Comparison of ENCODE assay signal across 8 mouse cellular contexts in the genomic region with DNA sequence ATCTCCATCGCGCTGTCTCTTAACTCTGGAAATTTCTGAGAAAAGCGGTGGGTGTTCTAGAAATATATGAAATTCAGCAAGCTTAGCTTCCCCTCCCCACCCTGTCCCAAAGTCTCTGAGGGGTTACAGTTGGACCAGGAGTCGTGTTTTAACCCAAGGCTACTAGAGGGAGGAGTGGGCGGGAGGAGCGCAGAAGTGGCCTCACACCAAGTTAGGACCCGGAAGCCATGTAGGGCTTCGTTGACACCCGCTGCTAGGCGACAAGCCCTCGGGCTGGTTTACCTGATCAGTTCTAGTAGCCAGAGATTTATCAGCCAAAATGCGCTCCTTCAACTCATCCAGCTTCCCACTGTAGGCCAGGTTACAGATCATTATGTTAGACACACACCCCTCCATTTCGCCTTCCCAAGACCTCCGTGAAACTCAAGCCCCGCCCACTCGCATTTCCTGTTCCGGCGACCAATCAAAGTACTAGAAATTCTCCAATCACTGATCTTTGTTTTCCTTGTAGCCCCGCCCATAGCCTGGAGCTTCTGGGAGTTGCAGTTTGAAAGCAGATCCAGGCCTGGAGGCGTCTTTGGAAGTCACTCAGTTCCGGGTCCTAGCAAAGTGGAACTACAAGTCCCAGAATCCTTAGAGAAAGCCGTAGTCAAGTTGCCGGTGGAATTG. TPM values are rescaled to one million over a fixed set of nuclear protein-coding genes. Genes with fewer than 3 reads are reported as not detected.
A peak's percentile ranks its signal among the peaks of the same experiment; 100 is the strongest.
DNase-seq lines count a peak whose midpoint lies in the region; ATAC-seq and TF ChIP-seq lines count a peak whose summit lies in the region.

A gene (minus strand): TSS at position 457 of the 669 bp plus-strand sequence.
A gene (plus strand): TSS at position 636 of the 669 bp plus-strand sequence.

- no peaks in the 10 kb centered on the region for H3K9me3 ChIP-seq in embryonic facial prominence, embryonic 14.5 days (ENCODE audit: control insufficient read depth, low read length)
- H3K9me3 ChIP-seq in limb, embryonic 13.5 days, result no peaks in the 10 kb centered on the region
- no peaks in the 10 kb centered on the region for H3K9me3 ChIP-seq in midbrain, embryonic 16.5 days (replicated peaks; ENCODE audit: control insufficient read depth, low read length, poor library complexity, severe bottlenecking)

- TF ChIP-seq POLR2A in heart, adult 2 months (IDR thresholded peaks at IDR 0.05; ENCODE audit: insufficient read depth, low read depth, low read length), result peak; percentile 58; the same call in 1 of the 2 replicates

- 0 out of 2 replicates have a peak, but pooled peaks cover 7% of the 10 kb centered on the region for H3K36me3 ChIP-seq in embryonic facial prominence, embryonic 14.5 days (ENCODE audit: control insufficient read depth, insufficient read depth, low read length)
- H3K36me3 ChIP-seq in heart, adult 2 months (ENCODE audit: control insufficient read depth, insufficient read depth, low read length), result no peaks in the 10 kb centered on the region
- no peaks in the 10 kb centered on the region for H3K36me3 ChIP-seq in limb, embryonic 13.5 days
- H3K36me3 ChIP-seq in midbrain, embryonic 16.5 days (ENCODE audit: control insufficient read depth, insufficient read depth, low read length), result no peaks in the 10 kb centered on the region; the same call in 1 of the 2 replicates

- no peak for TF ChIP-seq EP300 in heart, adult 2 months (IDR thresholded peaks at IDR 0.05; ENCODE audit: insufficient read depth, low read depth, low read length)

- no peak for TF ChIP-seq CTCF in heart, adult 2 months (IDR thresholded peaks at IDR 0.05)

- H3K4me3 ChIP-seq in embryonic facial prominence, embryonic 14.5 days (ENCODE audit: low read depth, low read length), result peak within 1 kb of the TSS; percentile 50
- peak within 1 kb of the TSS; percentile 60 for H3K4me3 ChIP-seq in heart, adult 2 months
- H3K4me3 ChIP-seq in limb, embryonic 13.5 days, result peak within 1 kb of the TSS; percentile 51
- peak within 1 kb of the TSS; percentile 54 for H3K4me3 ChIP-seq in midbrain, embryonic 16.5 days (ENCODE audit: low read depth, low read length)

- H3K4me2 ChIP-seq in embryonic facial prominence, embryonic 14.5 days (ENCODE audit: low read depth, low read length), result peak within 1 kb of the TSS; percentile 57
- peak within 1 kb of the TSS; percentile 64 for H3K4me2 ChIP-seq in limb, embryonic 13.5 days (replicated peaks)
- H3K4me2 ChIP-seq in midbrain, embryonic 16.5 days (ENCODE audit: low read length), result peak within 1 kb of the TSS; percentile 62

- no peaks in the 10 kb centered on the region for H3K79me2 ChIP-seq in heart, adult 2 months (replicated peaks; ENCODE audit: control insufficient read depth, insufficient read depth, low read length)

- 21% methylated on average over 22 of the region's 23 CpGs for WGBS in embryonic facial prominence, embryonic 14.5 days
- 18% methylated on average over 23 of the region's 23 CpGs for WGBS in heart, adult 2 months
- WGBS in limb, embryonic 13.5 days, result 18% methylated on average over 23 of the region's 23 CpGs
- WGBS in midbrain, embryonic 16.5 days, result 17% methylated on average over 23 of the region's 23 CpGs

- H3K27ac ChIP-seq in embryonic facial prominence, embryonic 14.5 days (replicated peaks; ENCODE audit: low read depth, low read length), result no peak within 1 kb of the TSS; the same call in 1 of the 2 replicates
- peak within 1 kb of the TSS; percentile 75 for H3K27ac ChIP-seq in heart, adult 2 months
- H3K27ac ChIP-seq in limb, embryonic 13.5 days, result no peak within 1 kb of the TSS; the same call in 1 of the 2 replicates
- peak within 1 kb of the TSS; percentile 73 for H3K27ac ChIP-seq in midbrain, embryonic 16.5 days (ENCODE audit: low read length)

- intact Hi-C loops in heart, adult 2 months (cut with DNase I), result no loop called here

- DNase-seq in 3T3-L1 (ENCODE audit: low read depth, low spot score), result peak; percentile 98
- DNase-seq in adrenal gland, postnatal 4 days (ENCODE audit: low spot score in 2 of 2), result peak; percentile 38 to 71
- DNase-seq in embryonic facial prominence, embryonic 14.5 days (ENCODE audit: low spot score), result peak; percentile 98
- peak; percentile 84 to 92 for DNase-seq in heart, adult 2 months
- DNase-seq in kidney, adult 8-10 months, result peak; percentile 95 to 96
- peak; percentile 78 to 94 for DNase-seq in spleen, postnatal 10 days (ENCODE audit: low spot score in 2 of 2)

- ATAC-seq in embryonic facial prominence, embryonic 14.5 days (ENCODE audit: low read depth), result peak; percentile 99
- peak; percentile 99 for ATAC-seq in limb, embryonic 13.5 days (ENCODE audit: low FRiP score, low read depth)
- peak; percentile 98 for ATAC-seq in midbrain, embryonic 16.5 days

- H3K4me1 ChIP-seq in embryonic facial prominence, embryonic 14.5 days (ENCODE audit: control insufficient read depth, insufficient read depth, low read length), result no peaks in the 10 kb centered on the region
- no peaks in the 10 kb centered on the region for H3K4me1 ChIP-seq in heart, adult 2 months (ENCODE audit: control insufficient read depth, insufficient read depth, low read length)
- H3K4me1 ChIP-seq in limb, embryonic 13.5 days, result peaks cover 2% of the 10 kb centered on the region; the same call in 1 of the 2 replicates
- peaks cover 2% of the 10 kb centered on the region; the same call in 1 of the 2 replicates for H3K4me1 ChIP-seq in midbrain, embryonic 16.5 days (ENCODE audit: control insufficient read depth, insufficient read depth, low read length)

- H3K9ac ChIP-seq in embryonic facial prominence, embryonic 14.5 days (ENCODE audit: low read depth, low read length), result peak within 1 kb of the TSS; percentile 60
- peak within 1 kb of the TSS; percentile 64 for H3K9ac ChIP-seq in heart, adult 2 months (ENCODE audit: low read depth, low read length)
- H3K9ac ChIP-seq in limb, embryonic 13.5 days, result peak within 1 kb of the TSS; percentile 61
- H3K9ac ChIP-seq in midbrain, embryonic 16.5 days (ENCODE audit: low read depth, low read length), result peak within 1 kb of the TSS; percentile 60

- H3K27me3 ChIP-seq in embryonic facial prominence, embryonic 14.5 days (replicated peaks; ENCODE audit: control insufficient read depth, insufficient read depth, low read length), result peaks cover 8% of the 10 kb centered on the region; the same call in 1 of the 2 replicates
- no peaks in the 10 kb centered on the region for H3K27me3 ChIP-seq in heart, adult 2 months (ENCODE audit: control insufficient read depth, insufficient read depth, low read length)
- H3K27me3 ChIP-seq in limb, embryonic 13.5 days, result peaks cover 21% of the 10 kb centered on the region; the same call in 1 of the 2 replicates
- H3K27me3 ChIP-seq in midbrain, embryonic 16.5 days (ENCODE audit: control insufficient read depth, insufficient read depth, low read depth, low read length), result no peaks in the 10 kb centered on the region; the same call in 1 of the 2 replicates

RNA-seq across cellular contexts. Expression of the first gene that starts in this region (rescaled TPM):
- total RNA-seq in adrenal gland, postnatal 4 days (2021), result 10 to 100 TPM; 27.8 to 30.2 TPM
- 39.2 and 42.2 TPM in 2 replicates for polyA plus RNA-seq in embryonic facial prominence, embryonic 14.5 days (2014; fragmentation: Nextera tagmentation; extraction: Ambion mirVana)
- 10 to 100 TPM; 12.5 to 13.8 TPM for total RNA-seq in heart, adult 2 months (2021)
- 5.1 and 9.4 TPM in 2 replicates for polyA plus RNA-seq in heart, adult 2 months (2012; rRNA removed)
- 42.3 and 47.5 TPM in 2 replicates for polyA plus RNA-seq in limb, embryonic 13.5 days (2015; fragmentation: Nextera tagmentation; extraction: Ambion mirVana)
- polyA plus RNA-seq in midbrain, embryonic 16.5 days (2015; fragmentation: Nextera tagmentation; extraction: Ambion mirVana), result 44.6 and 47.0 TPM in 2 replicates

RNA-seq across cellular contexts. Expression of the second gene that starts in this region (rescaled TPM):
- total RNA-seq in adrenal gland, postnatal 4 days (2021), result 10 to 100 TPM; 15.9 to 16.8 TPM
- 27.6 and 30.3 TPM in 2 replicates for polyA plus RNA-seq in embryonic facial prominence, embryonic 14.5 days (2014; fragmentation: Nextera tagmentation; extraction: Ambion mirVana)
- total RNA-seq in heart, adult 2 months (2021), result 10 to 100 TPM in 1 of 2 experiments, 1 to 10 TPM in 1; 9.2 to 10.8 TPM
- polyA plus RNA-seq in heart, adult 2 months (2012; rRNA removed), result 4.3 and 8.8 TPM in 2 replicates
- polyA plus RNA-seq in limb, embryonic 13.5 days (2015; fragmentation: Nextera tagmentation; extraction: Ambion mirVana), result 21.5 and 22.3 TPM in 2 replicates
- polyA plus RNA-seq in midbrain, embryonic 16.5 days (2015; fragmentation: Nextera tagmentation; extraction: Ambion mirVana), result 8.1 and 8.9 TPM in 2 replicates

Comparison
In these comparisons a context has a peak if more than half of its experiments do, and no peak if none do; other contexts are left out.
1. H3K27ac ChIP-seq: peak in heart, adult 2 months (single experiment) and midbrain, embryonic 16.5 days (single experiment); none in embryonic facial prominence, embryonic 14.5 days (single experiment) and limb, embryonic 13.5 days (single experiment).
2. Peak in every context shown above with its lines, with median percentiles within 50 percentile points of each other: DNase-seq, ATAC-seq, H3K4me2 ChIP-seq, H3K4me3 ChIP-seq and H3K9ac ChIP-seq.